Mouse (Mus musculus) forebrain, embryonic 10.5 days (tissue): ENCODE measurements around the gene Ints7. TPM values are rescaled to one million over a fixed set of nuclear protein-coding genes. Genes with fewer than 3 reads are reported as not detected.

Source experiments
- polyA plus RNA-seq: library from polyadenylated mRNA; unstranded; fragments of >200 nt; fragmentation: Nextera tagmentation; extraction: Ambion mirVana; gene quantifications from 2 replicates; pipeline ENCODE4 v1.2.1, GENCODE M21; 2016

The Ints7 gene
- polyA plus RNA-seq, 1 experiment from 2014 or later, result 92.6 TPM

Other genes with a start within 250 kb of the Ints7 start
- gene Tmem206, start 249.7 kb upstream of the Ints7 start, polyA plus RNA-seq, result 25.6 and 29.5 TPM in 2 replicates
- 9.1 and 9.5 TPM in 2 replicates for gene Ppp2r5a, start 172.4 kb upstream of the Ints7 start, polyA plus RNA-seq
- 97.9 and 99.8 TPM in 2 replicates for gene Dtl, start 92 bp upstream of the Ints7 start, polyA plus RNA-seq
- 20.9 and 21.4 TPM in 2 replicates for gene Lpgat1, start 142.2 kb downstream of the Ints7 start, polyA plus RNA-seq
- gene Nek2, start 245.8 kb downstream of the Ints7 start, polyA plus RNA-seq, result 69.8 and 70.8 TPM in 2 replicates